Mouse (Mus musculus) retina, postnatal 1 day (tissue): ENCODE data around the gene Xcr1.

ENCODE experiments used
- DNase-seq: peaks from one replicate; pipeline ENCODE4 v3.0.0-alpha.2; 2012

The Xcr1 gene

DNA sequence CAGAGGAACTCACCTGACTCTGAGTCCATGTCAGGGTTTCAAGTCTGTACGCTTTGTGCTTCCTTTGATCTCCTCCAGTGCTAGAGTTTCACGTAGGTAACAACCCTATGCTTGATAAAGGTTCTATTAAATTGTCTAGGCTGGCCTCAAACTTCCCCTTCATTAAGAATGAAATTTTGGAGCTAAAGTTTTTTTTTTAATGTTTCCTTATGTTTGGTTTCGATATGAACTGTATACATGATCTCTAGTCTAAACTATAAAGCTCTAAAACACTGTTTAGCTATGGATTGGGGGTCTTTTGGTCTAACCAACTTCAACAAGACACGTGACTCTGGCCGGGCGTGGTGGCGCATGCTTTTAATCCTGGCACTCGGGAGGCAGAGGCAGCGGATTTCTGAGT is at the start of gene Xcr1:
Gene Xcr1 (minus strand): TSS at position 101 of the 400 bp plus-strand sequence.
- no peak for DNase-seq

DNA sequence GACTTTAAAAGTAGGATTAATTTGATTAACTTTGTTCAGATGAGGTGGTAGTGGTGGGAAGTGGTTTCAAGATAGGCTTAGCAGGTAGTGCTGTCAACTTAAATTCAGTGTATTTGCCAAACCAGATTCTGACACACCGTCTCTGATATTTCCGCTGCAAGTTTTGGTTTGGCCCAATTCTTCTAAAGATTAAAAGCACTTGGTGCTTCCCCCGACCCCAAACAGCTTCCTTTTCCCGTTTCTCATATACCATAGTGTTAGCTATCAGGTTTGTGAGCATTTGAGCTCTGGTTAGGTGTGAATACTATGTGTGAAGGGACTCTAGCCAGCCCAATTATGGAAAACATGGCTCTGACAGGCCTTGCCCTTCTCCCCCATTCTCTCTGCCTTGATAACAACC is 10.2 kb upstream of the Xcr1 start:
- DNase-seq: no peak

DNA sequence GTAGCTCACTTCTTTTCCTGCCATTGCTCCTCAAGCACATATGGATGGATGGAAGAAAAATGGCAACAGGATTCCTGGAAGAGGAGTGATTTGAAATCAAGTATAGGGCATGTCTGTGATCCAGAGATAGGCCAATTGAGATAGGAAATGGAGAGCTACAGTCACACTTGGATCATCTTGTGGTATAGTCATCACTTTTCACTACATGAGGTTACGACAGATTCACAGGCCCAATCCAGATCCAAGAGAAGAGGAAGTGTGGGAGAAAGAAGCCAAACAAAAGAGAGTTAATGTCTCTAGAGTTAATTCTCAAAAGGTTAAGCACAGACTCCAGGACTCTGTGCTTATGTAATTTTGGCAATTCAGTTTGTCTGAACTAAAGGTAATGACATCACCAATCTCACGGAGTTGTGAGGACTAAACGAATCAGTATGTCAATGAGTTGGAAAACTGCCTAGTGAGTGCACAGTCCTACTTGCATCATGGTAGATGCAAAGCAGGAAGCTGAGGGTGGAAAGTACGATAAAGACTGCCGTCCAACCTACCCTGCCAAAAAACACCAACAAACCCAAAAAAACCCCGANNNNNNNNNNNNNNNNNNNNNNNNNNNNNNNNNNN is 7.4 kb upstream of the Xcr1 start:
- DNase-seq: no peak

DNA sequence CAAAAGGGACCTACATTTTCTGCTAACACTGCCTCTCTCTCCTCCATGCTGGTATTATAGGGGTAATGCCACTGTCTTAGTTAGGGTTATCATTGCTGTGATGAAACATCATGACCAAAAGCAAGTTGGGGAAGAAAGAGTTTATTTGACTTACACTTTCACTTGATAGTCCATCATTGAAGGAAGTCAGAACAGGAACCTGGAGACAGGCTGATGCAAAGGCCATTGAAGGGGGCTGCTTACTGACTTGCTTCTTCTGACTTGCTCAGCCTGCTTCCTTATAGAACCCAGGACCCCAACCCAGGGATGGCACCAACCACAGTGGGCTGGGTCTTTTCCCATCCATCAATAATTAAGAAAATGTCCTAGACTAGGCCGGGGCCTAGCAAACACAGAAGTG is 1.8 kb upstream of the Xcr1 start:
- DNase-seq: no peak

DNA sequence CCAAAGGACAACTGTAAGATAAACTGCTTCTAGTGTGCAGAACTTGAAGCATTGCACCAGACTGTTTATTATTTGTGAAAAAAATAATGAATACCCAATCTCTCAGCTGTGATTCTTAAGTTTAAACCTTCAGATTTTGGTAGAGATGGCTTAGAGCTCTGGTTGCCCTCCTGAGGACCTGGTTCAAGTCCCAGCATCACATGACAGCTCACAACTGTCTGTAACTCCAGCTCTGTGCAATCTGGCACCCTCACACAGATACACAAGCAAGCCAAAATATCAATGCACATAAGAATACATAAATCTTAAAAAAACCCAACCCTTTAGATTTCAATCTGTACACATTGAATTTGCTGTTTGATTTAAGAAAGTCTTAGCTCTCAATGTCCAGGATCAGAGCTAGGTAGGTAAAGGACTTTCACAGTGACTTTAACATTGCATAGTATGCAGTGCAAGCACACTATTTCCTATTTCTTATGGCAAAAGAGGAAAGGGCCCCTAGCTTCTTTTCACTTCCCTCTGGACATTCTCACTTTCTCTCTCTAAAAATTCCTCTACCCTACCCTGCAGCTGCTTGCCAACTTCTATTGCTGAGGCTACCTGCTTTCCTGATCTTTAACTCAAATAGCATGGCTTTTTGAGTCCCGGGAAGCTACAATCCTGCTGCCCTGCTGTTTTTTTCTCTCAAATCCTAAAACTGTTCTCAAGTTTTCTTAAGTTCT is 1.2 kb upstream of the Xcr1 start:
- no peak for DNase-seq

DNA sequence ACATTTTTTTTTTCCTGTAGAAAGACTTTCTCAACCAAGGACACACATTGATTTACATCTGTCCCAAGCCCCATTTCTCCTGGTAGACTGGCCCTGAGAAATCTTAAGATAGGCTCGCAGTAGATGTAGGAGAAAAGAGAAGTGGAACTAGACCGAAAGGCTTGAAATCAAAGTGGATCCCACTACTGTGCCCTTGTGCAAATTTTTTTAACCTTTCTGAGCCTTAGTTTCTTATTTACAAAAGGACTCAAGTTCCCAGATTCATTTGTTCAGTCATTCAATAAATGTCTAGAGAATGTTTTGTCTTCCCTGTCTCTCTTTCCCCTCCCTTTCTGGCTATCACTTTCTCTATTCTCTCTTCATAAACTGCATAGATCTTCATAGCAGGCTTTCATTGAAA is 5.0 kb downstream of the Xcr1 start:
- no peak for DNase-seq

DNA sequence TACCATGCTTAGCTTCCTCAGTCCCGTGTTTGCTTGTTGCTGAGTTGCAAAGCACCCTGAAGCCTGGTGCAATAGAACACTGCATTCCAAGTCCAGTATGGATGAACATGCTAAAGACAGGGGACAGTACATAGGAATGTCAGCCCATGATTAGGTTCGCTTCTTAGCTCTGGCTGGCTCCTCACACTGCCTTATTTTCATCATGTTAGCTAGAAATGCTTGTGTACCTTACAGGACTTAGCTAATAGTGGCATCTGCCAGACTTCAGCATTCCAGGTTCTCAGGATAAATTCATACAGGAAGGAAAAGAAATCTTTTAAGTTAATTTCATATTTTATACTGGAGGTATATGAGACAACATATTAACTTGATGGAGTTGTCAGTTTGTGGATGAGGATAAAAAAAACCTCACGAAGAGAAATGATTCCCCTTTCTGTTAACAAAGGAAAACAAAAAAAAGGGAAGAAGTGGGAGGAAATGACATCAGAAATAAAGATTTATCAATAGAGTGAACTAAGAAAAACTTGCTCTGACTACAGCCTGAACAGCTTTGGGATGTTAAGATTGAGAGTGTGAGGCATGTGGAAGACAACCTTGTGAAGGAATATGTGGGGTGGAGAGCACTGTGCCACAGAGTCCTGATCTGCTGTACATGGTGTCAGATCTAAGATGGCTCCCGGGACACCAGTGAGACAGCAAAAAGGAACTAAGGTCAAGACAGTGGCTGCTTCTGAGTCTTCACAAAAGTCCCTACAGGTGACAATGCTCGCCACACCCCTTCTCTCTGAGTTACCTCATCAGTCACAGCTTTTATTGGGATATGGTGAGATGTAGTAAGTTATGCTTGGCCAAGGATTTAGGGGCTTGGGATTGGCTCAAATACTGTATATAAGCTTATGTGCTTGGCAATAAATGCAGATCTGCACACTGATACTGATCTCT is 9.1 kb downstream of the Xcr1 start:
- no peak for DNase-seq

DNA sequence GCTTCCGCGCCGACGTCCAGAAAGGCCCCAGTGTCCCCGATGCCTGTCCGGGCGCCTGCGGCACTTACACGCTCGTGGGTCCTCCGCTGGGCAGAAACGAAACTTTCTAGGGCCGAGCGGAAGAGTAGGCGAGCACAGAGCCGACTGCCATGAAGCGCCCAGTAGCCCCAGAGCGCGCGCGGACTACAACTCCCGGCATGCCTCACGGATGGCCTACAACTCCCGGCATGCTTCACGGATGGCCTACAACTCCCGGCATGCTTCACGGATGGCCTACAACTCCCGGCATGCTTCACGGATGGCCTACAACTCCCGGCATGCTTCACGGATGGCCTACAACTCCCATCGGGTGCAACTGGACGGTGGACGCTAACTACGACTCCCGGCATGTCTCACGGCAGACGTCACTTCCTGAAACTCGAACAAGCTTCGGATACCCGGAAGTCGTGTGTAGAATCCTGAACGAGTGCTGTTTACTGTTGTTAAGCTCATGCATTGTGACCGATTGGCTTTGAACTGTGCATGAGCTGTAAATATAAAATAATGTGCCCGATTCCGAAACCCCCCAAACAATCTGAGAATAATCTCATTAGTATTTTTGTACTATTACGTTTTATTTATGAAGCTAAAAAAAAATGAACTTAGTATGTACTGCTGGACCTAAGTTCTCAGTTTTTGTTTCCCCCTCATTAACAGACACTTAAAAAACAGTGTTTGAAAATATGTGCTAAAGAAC is 9.9 kb downstream of the Xcr1 start, which contains the start of gene Fyco1:
Gene Fyco1 (minus strand): TSS at position 187 of the 736 bp plus-strand sequence.
- DNase-seq: peak; percentile 99

DNA sequence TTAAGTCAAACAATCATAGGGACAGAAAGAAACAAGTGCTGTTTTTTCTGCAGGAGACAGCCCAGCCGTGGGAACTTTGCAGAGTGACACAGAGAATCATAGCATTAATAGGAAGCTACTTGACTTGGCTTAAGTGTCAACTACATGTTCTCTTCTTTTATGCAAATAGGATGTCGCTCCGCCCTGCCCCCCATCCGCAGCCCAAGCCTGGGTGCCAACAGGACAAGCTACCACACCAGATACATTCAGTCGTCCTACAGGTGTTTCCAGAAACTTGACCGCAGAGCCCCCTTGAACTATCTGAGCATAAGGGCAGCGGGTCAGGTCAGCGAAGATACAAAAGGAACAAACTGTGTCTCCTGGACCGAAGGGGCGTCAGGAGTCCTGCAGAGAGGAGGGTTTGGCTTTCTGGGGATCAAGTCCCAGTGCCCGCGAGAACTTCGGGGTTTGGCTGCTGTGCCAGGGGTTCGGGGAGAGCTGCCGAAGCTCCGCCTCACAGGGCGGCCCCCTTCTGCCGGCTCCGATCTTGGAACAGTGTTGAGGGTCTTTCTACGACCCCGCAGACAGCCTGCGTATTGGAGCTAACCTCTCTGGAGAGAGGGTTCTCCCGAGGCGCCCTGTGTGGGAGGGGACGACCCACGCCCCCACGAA is 10.6 kb downstream of the Xcr1 start:
- no peak for DNase-seq

DNA sequence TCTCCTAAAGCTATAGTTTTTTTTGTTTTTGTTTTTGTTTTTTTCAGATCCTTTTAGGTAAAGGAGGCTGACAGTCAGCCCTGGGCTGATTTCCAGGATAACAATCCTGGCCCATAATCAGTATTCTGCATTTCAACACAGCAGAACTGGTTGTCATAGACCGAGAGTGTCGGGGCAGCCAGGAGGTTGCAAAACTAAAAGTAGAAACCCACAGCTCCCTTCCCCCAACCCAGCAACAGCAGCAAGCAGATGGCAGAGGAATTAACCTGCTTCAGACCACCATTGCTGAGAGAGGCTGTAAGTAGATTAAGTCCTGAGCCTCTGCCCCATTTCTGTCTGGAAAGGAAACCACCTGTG is 11.1 kb downstream of the Xcr1 start:
- peak; percentile 84 for DNase-seq

DNA sequence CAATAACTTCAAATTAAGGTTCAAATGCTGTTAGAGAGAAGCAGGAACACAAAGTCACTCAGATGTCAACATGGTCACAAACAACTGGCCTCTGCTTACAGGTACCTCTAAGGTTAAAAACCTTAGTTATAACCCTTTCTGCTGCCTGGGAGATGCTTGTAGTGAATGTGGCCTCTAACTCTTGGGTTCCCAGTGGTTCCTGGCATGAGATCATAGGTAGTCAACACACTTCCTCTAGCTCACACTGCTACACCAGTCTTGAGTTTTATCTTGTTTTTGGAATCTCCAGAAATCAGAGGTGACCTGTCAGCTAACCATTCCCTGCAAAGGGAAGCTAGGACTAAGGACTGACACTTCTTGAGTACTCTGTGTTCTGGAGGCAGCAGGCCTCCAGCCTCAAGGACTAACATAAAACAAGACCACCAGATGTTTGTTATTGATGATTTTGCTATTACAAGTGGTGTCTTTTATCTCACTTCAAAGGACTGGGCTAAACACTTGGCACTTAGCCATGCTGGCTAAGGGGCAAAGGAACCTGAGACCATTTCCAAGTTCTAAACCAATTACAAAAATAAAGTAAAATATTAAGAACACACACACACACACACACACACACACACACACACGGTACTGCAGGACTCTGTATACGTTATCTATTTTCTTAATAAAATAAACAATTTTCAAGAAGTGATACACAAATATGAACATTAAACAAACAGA is 11.7 kb downstream of the Xcr1 start:
- no peak for DNase-seq

DNA sequence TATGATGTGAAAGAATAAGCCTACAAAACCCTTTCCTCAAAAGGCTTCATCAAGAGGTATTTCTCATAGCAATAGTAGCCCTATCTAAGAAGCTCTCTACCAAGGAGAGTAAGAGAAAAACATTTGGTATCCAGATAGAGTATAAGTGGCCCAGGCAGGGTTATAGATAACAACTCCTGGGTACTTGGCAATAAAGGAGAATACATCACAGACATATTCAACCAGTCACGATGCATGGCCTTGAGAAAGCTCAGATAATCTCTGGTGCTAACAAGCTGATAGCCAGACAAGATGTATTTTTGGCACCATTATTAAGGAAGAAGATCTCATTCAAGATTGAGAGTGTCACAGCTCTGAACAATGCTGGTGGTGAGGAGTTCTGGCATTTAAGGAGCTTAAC is 15.3 kb downstream of the Xcr1 start:
- no peak for DNase-seq

DNA sequence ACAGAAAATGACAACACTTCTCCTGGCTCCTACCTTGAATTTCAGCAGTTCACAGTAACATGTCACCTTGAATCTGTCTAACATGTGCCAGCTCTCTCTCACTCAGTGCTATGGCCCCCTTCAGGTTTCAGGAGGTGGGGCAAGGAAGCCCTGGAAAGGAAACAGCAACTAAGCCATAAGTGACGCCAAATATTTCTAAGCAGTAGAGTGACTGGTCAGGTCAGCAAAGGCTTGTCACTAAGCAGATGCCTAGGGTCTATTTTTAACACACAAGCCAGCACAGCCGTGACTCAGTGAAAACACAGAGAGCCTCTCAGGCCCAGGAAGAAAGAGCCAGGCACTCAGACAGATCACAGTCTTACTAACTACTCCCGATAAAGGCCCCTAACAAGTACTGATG is 16.7 kb downstream of the Xcr1 start:
- DNase-seq: peak; percentile 48

DNA sequence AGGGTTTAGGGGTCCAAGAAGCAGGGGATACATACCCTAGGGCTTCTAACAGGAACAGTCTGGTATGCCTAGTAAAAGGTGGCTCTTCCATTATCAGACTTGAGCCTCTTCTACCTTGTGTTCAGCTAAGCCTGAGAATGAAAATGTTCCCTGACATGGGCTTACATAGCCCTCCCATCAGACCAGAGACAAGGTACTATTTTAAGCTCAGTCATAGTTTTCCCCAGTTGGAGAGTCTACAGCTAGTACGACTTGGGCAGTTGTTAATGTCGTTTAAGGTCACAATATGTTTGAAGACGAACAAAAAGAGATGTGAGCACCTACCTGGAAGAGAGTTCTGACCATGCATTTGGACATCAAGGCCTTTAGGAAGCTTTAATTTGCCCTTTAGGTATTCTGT is 17.4 kb downstream of the Xcr1 start:
- no peak for DNase-seq

DNA sequence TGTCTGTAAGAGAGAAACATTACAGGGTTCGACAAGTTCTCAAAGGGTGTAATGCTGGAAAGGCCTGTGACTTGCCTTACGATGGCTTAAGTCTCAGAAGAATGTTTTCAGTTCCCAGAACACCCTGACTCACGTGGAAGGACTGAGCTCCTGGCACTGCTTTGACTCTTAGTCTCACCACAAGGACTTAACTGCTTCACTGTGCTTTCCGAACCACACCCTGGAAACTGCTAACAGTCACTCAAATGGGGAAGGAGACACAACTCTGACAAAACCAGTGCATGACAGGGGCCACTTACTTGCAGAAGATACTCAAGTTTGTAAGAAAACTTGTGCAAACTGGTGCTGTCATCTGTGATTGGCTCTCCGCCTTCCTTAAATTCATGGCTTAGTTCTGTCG is 21.6 kb downstream of the Xcr1 start:
- no peak for DNase-seq

DNA sequence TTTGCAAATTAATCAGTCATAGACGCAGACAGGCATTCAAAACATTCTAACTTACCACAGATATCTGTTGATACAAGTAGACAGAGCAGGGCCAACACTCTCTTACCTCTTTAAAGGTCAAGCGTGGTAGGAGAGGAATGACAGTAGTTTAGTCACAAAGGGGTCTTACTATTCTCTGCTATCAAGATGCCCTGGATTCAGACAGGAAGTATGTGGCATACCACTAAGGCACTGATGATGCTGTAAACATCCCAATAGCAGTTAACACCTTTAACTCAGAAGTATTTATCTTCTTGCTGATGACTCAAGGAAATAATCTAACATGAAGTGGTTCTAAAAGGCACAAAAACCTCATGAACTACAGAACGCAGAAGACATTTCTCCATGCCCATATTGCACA is 26.0 kb downstream of the Xcr1 start:
- no peak for DNase-seq

DNA sequence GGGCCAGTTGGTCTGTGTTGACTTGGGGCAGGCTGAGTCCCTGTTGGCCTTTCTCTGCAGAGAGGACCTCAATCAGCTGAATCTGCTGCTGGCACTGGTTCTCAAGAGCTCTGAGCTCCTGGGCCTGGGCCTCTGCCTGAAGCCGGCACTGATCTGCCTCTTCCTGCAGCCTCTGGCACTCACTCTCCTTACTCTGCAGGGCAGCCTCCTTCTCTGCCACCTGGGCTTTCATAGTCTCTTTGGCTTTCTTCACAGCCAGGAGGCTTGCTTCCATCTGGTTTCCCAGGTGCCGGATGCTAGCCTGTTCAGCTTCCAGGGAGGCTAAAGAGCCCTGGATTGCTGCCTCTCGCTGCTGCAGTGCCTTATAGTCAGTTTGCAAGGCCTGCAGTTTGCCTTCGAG is 32.9 kb downstream of the Xcr1 start:
- DNase-seq: no peak

DNA sequence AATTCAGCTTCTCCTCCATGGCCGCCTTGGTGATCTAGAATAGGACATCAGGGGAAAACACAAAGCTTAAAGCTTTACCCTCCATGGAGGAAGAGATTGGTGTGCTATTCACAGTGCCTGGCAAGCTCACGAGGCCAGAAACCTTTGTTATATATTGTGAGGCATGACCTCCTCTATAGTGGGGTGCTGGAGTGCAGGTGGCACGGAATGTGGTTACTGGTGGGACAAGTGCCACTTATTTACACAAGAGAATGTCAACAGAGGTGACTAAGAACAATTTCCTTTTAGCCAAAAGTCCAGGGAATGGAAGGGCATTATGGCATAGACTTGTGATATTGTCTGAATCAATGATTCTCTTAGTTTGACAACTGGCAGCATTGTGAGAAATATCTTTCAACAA is 35.2 kb downstream of the Xcr1 start:
- no peak for DNase-seq

DNA sequence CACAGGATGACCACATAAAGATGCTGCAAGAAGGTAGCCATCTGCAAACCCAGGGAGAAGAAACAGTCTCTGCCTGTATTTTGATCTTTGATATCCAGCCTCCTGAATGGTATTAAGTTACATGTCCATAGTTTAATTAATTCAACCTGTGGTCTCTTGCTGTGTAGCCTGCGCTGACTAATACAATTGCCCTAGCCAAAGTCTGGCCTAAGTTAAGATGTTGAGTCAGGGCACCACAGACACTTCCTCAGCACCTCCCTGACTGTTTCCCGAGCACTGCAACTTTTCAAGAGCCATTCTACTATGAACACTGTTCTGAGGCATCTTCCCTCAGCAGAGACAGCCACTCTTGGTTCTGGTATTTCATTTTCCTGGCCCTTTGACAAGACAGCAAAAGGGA is 43.2 kb downstream of the Xcr1 start:
- DNase-seq: no peak

DNA sequence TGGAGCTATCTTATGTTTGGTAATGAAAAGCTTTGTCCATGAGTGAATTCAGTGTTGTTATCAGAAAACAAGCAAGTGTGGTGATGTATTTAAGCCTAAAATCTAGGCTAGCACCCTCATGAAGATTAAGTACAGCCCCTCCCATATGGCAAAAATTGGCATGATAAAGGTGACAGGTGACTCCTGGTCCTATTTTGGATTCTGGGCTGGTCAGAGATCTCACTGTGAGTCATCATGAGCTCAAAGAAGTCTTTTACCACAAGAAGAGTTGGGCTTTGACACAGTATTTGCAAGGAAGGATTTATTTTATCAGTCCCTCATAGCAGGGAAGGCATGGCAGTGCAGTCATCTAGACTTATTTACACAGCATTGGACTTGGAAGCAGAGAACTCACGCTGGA is 45.8 kb downstream of the Xcr1 start:
- DNase-seq: no peak

DNA sequence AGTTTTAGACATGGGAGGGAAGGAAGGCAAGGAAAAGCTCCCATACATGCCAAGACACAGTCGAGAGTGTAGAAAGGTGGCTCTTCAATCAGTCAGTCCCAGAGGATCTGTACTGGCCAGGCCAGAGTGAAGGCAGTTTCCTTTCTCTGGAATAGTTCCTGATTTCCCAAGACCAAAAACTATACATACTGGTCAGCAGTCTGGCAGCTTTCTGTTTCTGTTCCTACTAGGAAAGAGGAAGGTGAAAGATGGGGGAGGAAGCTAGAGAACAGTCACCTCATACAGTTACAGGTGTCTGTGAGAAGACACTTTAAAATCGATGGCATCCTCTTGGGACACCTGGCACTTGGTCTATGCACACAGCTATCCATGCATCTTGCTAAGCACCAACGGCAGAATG is 46.4 kb downstream of the Xcr1 start:
- no peak for DNase-seq

DNA sequence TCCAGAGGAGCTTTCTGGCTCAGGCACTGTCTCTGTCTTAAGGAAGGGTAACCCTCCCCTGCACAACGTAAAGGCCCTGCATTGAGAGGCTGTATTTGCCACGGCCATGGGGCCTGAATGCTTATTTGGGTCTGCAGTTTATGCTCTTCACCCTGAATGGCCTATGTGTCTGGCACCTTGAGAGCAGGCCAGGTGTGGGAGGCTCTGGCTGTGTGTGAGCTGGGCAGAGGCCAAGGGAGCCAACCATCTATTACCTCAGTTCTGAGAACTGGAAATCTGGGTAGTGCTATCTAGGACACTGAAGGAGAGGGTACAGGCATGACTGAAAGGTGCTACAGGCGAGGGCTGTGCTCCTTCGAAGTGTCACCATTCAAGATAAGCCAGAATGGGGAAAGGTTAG is 47.0 kb downstream of the Xcr1 start:
- no peak for DNase-seq
